Mouse (Mus musculus) erythroblast, embryonic 14.5 days (primary cell): Measurements from ENCODE around the gene Gm527. TPM values are rescaled to one million over a fixed set of nuclear protein-coding genes. Genes with fewer than 3 reads are reported as not detected.
A peak's percentile ranks its signal among the peaks of the same experiment; 100 is the strongest.

Experiments
- H3K27me3 ChIP-seq: 2 replicates; pipeline ENCODE4 v1.6.1; 2012; ENCODE audit warnings: inconsistent platforms; ENCODE audit not compliant: control insufficient read depth
- H3K36me3 ChIP-seq: 2 replicates; pipeline ENCODE4 v1.6.1; 2012; ENCODE audit warnings: mild to moderate bottlenecking, inconsistent platforms; ENCODE audit not compliant: control insufficient read depth
- H3K4me1 ChIP-seq: 2 replicates; pipeline ENCODE4 v1.6.1; 2012; ENCODE audit warnings: inconsistent platforms; ENCODE audit not compliant: control insufficient read depth
- H3K4me3 ChIP-seq: replicated peaks from 2 replicates; pipeline ENCODE3; 2012; ENCODE audit warnings: moderate library complexity, mild to moderate bottlenecking, inconsistent platforms
- H3K9me3 ChIP-seq: 2 replicates; pipeline ENCODE4 v1.6.1; 2012; ENCODE audit warnings: low read length, inconsistent platforms, mixed read lengths; ENCODE audit not compliant: control insufficient read depth
- GATA1 ChIP-seq: IDR thresholded peaks from 2 replicates; pipeline ENCODE4 v1.6.1; 2012; ENCODE audit warnings: low read length, inconsistent platforms, mixed read lengths
- TAL1 ChIP-seq: IDR thresholded peaks from 3 replicates; pipeline ENCODE4 v1.6.1; 2012; ENCODE audit warnings: low read length, inconsistent platforms, mixed read lengths
- polyA plus RNA-seq: library from polyadenylated mRNA; stranded (reverse); fragments of >175 nt; gene quantifications from 2 replicates; pipeline ENCODE4 v1.2.3, GENCODE M21; 2012

The Gm527 gene
- polyA plus RNA-seq, 1 experiment = not detected

DNA sequence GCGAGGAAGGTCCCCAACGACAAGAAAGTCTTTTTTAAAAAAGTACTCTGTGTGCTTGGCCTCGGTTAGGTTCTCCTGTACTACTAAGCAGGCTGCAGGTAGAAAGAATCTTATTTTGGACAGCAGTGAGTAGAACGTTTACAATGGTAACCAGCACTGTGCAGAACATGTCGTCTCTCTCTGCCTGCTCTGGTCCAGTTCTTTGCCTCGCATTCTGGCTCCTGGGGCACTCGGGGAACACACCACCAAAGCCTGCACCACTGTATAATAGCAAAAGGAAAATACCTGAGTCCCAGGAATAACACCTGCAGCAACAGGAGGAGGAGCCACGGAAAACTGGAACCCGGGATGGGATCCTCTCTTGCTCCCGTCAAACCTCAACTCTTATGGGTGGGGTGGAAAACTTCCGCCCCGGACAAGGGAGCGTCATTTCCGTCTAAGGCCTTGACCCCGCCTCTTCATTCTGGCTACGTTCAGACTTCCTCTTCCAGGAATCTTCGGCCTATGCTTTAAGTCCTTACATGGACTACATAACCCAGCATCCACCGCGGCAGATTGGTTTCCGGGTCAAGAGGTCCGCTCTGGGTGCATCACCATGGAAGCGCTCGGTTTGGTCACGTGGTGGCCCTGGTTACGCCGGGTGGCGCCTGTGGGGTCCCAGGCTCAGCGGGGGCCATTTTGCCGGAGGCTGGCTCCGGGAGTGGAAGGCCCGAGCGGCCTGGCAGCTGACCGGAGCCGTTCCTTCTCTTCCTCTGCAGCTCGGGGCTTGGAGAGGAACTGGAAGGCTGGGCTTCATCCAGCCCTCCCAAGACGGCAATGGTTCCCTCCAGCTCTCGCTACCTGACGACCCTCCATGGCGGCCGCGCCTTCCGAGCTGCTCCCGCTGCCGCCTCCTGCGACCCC is 47.7 kb downstream of the Gm527 start, which contains the start of the genes Klhl28 and Togaram1:
Gene Klhl28, minus strand, starts transcription at position 411 of the 903 bp plus-strand sequence.
Gene Togaram1, plus strand, starts transcription at position 681 of the 903 bp plus-strand sequence.
- peaks cover 48% of the 10 kb centered on the region for H3K4me1 ChIP-seq
- H3K9me3 ChIP-seq = no peaks in the 10 kb centered on the region
- H3K27me3 ChIP-seq = no peaks in the 10 kb centered on the region
- peak within 1 kb of the TSS; percentile 99 for H3K4me3 ChIP-seq
- TF ChIP-seq TAL1 (no peak), GATA1 (no peak)
- H3K36me3 ChIP-seq = no peaks in the 10 kb centered on the region

DNA sequence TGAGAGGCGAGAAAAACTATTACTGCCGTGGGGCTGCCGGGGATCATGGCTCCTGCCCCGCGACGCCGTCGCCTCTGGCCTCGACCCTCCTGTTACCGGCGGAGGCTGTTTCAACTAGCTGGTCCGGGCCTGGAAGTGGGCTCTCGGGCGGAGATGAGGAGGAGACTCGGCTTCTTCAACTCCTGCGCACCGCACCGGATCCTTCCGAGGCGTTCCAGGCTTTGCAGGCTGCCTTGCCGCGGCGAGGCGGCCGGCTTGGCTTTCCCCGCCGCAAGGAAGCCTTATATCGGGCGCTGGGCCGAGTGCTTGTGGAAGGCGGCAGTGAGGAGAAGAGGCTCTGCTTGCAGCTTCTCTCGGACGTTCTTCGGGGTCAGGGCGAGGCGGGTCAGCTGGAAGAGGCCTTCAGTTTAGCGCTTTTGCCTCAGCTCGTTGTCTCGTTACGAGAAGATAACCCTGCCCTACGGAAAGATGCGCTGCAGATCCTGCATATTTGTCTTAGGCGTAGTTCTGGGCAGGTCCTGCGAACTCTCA is 48.5 kb downstream of the Gm527 start:
- H3K4me1 ChIP-seq = peaks cover 56% of the 10 kb centered on the region

DNA sequence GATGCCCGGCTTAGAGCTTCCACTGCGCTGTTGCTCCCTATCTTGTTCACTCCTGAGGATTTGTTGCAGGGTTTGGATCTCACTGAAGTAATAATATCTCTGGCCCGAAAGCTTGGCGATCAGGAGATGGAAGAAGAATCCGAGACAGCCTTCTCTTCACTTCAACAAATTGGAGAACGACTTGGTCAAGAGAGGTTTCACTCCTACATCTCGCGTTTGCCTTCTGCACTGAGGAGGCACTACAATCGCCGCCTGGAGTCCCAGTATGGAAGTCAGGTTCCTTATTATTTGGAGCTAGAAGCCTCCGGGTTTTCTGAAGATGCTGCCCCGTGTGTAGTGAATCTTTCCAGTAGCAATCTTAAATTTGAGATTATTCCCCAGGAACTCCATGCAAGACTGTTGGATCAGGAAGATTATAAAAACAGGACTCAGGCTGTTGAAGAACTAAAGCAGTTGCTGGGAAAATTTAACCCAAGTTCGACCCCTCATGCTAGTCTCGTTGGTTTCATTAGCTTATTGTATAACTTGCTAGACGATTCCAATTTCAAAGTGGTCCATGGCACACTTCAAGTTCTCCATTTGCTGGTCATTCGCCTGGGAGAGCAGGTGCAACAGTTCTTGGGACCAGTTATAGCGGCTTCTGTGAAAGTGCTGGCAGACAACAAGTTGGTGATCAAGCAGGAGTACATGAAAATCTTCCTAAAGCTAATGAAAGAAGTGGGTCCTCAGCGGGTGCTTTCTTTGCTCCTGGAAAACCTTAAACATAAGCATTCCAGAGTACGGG is 49.1 kb downstream of the Gm527 start:
- H3K27me3 ChIP-seq = no peaks in the 10 kb centered on the region
- H3K4me1 ChIP-seq = peaks cover 58% of the 10 kb centered on the region
- H3K9me3 ChIP-seq = no peaks in the 10 kb centered on the region
- peak overlapping the region; percentile 99 for H3K4me3 ChIP-seq
- peaks cover 8% of the 10 kb centered on the region for H3K36me3 ChIP-seq
- TF ChIP-seq TAL1 = no peak
- no peak for TF ChIP-seq GATA1

More for the DNA sequence above, 48.5 kb downstream of the Gm527 start:
- no peaks in the 10 kb centered on the region for H3K9me3 ChIP-seq
- H3K27me3 ChIP-seq = no peaks in the 10 kb centered on the region
- H3K36me3 ChIP-seq = peaks cover 7% of the 10 kb centered on the region
- no peak for TF ChIP-seq GATA1
- no peak for TF ChIP-seq TAL1
- peak overlapping the region; percentile 99 for H3K4me3 ChIP-seq

DNA sequence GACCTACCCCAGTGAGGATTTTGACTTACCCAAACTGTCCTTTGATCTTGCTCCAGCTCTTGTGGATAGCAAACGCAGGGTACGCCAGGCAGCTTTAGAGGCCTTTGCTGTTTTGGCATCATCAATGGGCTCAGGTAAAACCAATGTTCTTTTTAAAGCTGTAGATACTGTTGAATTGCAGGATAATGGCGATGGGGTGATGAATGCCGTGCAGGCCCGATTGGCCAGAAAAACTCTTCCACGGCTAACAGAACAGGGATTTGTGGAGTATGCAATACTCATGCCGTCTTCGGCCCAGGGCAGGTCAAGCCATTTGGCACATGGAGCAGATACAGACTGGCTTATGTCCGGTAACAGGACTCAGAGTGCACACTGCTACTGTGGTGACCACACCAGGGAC is 49.8 kb downstream of the Gm527 start:
- no peaks in the 10 kb centered on the region for H3K9me3 ChIP-seq
- no peaks in the 10 kb centered on the region for H3K27me3 ChIP-seq
- H3K36me3 ChIP-seq = peaks cover 12% of the 10 kb centered on the region
- TF ChIP-seq TAL1 (no peak), GATA1 (no peak)
- peaks cover 63% of the 10 kb centered on the region for H3K4me1 ChIP-seq
- peak overlapping the region; percentile 99 for H3K4me3 ChIP-seq

DNA sequence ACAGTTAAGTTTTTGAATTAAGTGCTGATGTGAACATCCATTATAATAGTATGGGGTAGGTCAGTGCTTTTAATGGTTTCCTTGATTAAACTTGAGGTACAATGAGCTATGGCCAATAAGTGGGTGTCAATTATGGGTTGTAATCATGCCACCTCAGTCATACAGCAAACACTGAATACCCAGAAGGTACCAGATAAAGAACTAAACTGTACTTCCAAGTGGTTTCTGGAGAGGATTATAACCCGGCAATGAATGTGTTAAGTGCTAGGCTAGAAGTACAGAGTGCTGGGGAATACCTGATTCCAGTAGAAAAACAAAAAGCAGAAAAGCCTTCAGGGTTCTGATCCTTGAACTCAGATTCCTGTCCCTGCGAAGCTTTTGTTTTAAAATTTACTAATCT is 50.4 kb downstream of the Gm527 start:
- H3K9me3 ChIP-seq = no peaks in the 10 kb centered on the region
- H3K4me1 ChIP-seq = peaks cover 63% of the 10 kb centered on the region
- no peaks in the 10 kb centered on the region for H3K27me3 ChIP-seq
- peak overlapping the region; percentile 99 for H3K4me3 ChIP-seq
- peaks cover 12% of the 10 kb centered on the region for H3K36me3 ChIP-seq
- peak; percentile 36; the same call in 1 of the 3 replicates for TF ChIP-seq TAL1
- TF ChIP-seq GATA1 = 0 out of 2 replicates have a peak, but pooled peaks have one; percentile 17

GRCm38 (mm10) chr12:64971399-64971798 is 53.7 kb downstream of the Gm527 start:
- Histone ChIP-seq H3K27me3 (no peaks in the 10 kb centered on the region), H3K4me3 (no peak overlapping the region), H3K9me3 (no peaks in the 10 kb centered on the region), H3K36me3 (peaks cover 15% of the 10 kb centered on the region), H3K4me1 (peaks cover 55% of the 10 kb centered on the region)
- TF ChIP-seq TAL1 (no peak), GATA1 (no peak)

- Histone ChIP-seq H3K4me3 (no peak overlapping the region), H3K4me1 (peaks cover 48% of the 10 kb centered on the region), H3K27me3 (no peaks in the 10 kb centered on the region), H3K9me3 (no peaks in the 10 kb centered on the region), H3K36me3 (peaks cover 20% of the 10 kb centered on the region)
- TF ChIP-seq TAL1 (no peak), GATA1 (no peak)
Observed at GRCm38 (mm10) chr12:64972063-64972462, 54.4 kb downstream of the Gm527 start.

Other genes with a start within 250 kb of the Gm527 start
- gene Klhl28, start 47.6 kb downstream of the Gm527 start, polyA plus RNA-seq = 0.02 and 0.03 TPM in 2 replicates
- gene Togaram1, start 47.9 kb downstream of the Gm527 start, polyA plus RNA-seq = 0.03 and 0.05 TPM in 2 replicates
- 0.24 and 0.36 TPM in 2 replicates for gene Prpf39, start 118.4 kb downstream of the Gm527 start, polyA plus RNA-seq
- gene Fkbp3, start 156.1 kb downstream of the Gm527 start, polyA plus RNA-seq = 3.2 and 3.5 TPM in 2 replicates
- 0.09 and 0.20 TPM in 2 replicates for gene Fancm, start 157.7 kb downstream of the Gm527 start, polyA plus RNA-seq